Mouse (Mus musculus) midbrain, embryonic 11.5 days (tissue): ENCODE results near the gene Plekha5. TPM values are rescaled to one million over a fixed set of nuclear protein-coding genes. Genes with fewer than 3 reads are reported as not detected.

Experiments used
- ATAC-seq: fragments of 200-750 bp; cut with Nextera tagmentation; 2 replicates; pipeline ENCODE4 v1.8.0; 2017; ENCODE audit warnings: moderate TSS enrichment, moderate library complexity; ENCODE audit not compliant: low FRiP score
- DNase-seq: peaks from one replicate; pipeline ENCODE4 v3.0.0; 2015; ENCODE audit warnings: low spot score; ENCODE audit errors: missing footprints
- H3K27ac ChIP-seq: fragments of 300-500 bp; sonication (generic); 2 replicates; pipeline ENCODE4 v1.5.1; 2014; ENCODE audit warnings: low read depth, low read length
- H3K27me3 ChIP-seq: fragments of 300-500 bp; sonication (generic); 2 replicates; pipeline ENCODE4 v1.6.1; 2014; ENCODE audit warnings: mild to moderate bottlenecking, low read length, moderate library complexity, mixed read lengths; ENCODE audit not compliant: control insufficient read depth, insufficient read depth
- H3K36me3 ChIP-seq: fragments of 300-500 bp; sonication (generic); 2 replicates; pipeline ENCODE4 v1.6.1; 2014; ENCODE audit warnings: mild to moderate bottlenecking, low read length, moderate library complexity, mixed read lengths; ENCODE audit not compliant: control insufficient read depth, insufficient read depth
- H3K4me1 ChIP-seq: fragments of 300-500 bp; sonication (generic); 2 replicates; pipeline ENCODE4 v1.6.1; 2014; ENCODE audit warnings: low read length; ENCODE audit not compliant: control insufficient read depth, insufficient read depth
- H3K4me2 ChIP-seq: fragments of 300-500 bp; sonication (generic); 2 replicates; pipeline ENCODE4 v1.6.1; 2014; ENCODE audit warnings: mild to moderate bottlenecking, moderate library complexity
- H3K4me3 ChIP-seq: fragments of 300-500 bp; sonication (generic); 2 replicates; pipeline ENCODE4 v1.5.1; 2014; ENCODE audit warnings: low read depth, low read length
- H3K9ac ChIP-seq: fragments of 300-500 bp; sonication (generic); 2 replicates; pipeline ENCODE4 v1.6.1; 2014; ENCODE audit warnings: low read length
- H3K9me3 ChIP-seq: fragments of 300-500 bp; sonication (generic); 2 replicates; pipeline ENCODE4 v1.6.1; 2016; ENCODE audit warnings: low read length; ENCODE audit not compliant: control insufficient read depth
- WGBS: fragments of 180-500 bp; shearing (Covaris S2); extraction: QIAGEN DNeasy Blood & Tissue Kit; methylation state at CpG from one replicate; pipeline ENCODE4 v1.1.7; 2014; 5-methylcytosine and 5-hydroxymethylcytosine counted together
- polyA plus RNA-seq: library from polyadenylated mRNA; unstranded; fragments of >200 nt; fragmentation: Nextera tagmentation; extraction: Ambion mirVana; gene quantifications from 2 replicates; pipeline ENCODE4 v1.2.1, GENCODE M21; 2014

Gene Plekha5
- polyA plus RNA-seq, 1 experiment from 2014 or later, result 56.9 TPM

GRCm38 (mm10) chr6:140466841-140467240 lies 43.0 kb downstream of the Plekha5 start:
- ATAC-seq (no peak), DNase-seq (no peak)
- no peaks in the 10 kb centered on the region for H3K27me3 ChIP-seq
- H3K36me3 ChIP-seq, result no peaks in the 10 kb centered on the region
- H3K9me3 ChIP-seq, result no peaks in the 10 kb centered on the region
- no peak overlapping the region for H3K4me3 ChIP-seq
- H3K9ac ChIP-seq, result no peak overlapping the region
- 90% methylated on average over 6 of the region's 6 CpGs for WGBS
- H3K4me1 ChIP-seq, result no peaks in the 10 kb centered on the region
- no peak overlapping the region for H3K4me2 ChIP-seq
- no peak overlapping the region for H3K27ac ChIP-seq

DNA sequence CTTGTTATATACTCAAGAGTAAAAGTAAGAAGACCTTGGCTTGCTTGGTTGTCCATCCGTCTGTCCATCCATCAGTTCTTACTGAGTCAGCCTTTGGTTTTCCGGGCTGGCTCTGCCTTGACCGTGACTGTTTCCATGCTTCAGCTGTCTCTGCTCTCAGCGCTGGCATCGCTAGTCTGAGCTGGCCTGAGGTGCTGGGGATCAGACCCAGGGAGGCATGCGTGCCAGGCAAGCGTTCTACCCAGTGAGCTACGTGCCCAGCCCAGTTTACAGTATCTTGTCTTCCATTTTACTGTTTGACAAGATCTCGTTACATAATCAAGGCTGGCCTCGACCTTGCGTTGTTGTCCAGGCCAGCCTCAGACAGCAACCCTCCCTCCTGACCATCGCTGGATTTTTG lies 44.0 kb downstream of the Plekha5 start:
- Histone ChIP-seq H3K4me1 (no peaks in the 10 kb centered on the region), H3K27ac (no peak overlapping the region), H3K36me3 (no peaks in the 10 kb centered on the region), H3K9ac (no peak overlapping the region), H3K4me2 (no peak overlapping the region), H3K9me3 (no peaks in the 10 kb centered on the region), H3K4me3 (no peak overlapping the region), H3K27me3 (no peaks in the 10 kb centered on the region)
- ATAC-seq, result no peak
- WGBS, result 97% methylated on average over 12 of the region's 12 CpGs
- DNase-seq, result no peak

- H3K9me3 ChIP-seq, result no peaks in the 10 kb centered on the region
- H3K4me1 ChIP-seq, result no peaks in the 10 kb centered on the region
- WGBS, result 83% methylated on average over 6 of the region's 6 CpGs
- no peaks in the 10 kb centered on the region for H3K36me3 ChIP-seq
- no peak overlapping the region for H3K4me3 ChIP-seq
- no peaks in the 10 kb centered on the region for H3K27me3 ChIP-seq
- DNase-seq (no peak), ATAC-seq (no peak)
- no peak overlapping the region for H3K27ac ChIP-seq
- H3K4me2 ChIP-seq, result no peak overlapping the region
- no peak overlapping the region for H3K9ac ChIP-seq
These were observed 45.9 kb downstream of the Plekha5 start for GRCm38 (mm10) chr6:140469791-140470190.

DNA sequence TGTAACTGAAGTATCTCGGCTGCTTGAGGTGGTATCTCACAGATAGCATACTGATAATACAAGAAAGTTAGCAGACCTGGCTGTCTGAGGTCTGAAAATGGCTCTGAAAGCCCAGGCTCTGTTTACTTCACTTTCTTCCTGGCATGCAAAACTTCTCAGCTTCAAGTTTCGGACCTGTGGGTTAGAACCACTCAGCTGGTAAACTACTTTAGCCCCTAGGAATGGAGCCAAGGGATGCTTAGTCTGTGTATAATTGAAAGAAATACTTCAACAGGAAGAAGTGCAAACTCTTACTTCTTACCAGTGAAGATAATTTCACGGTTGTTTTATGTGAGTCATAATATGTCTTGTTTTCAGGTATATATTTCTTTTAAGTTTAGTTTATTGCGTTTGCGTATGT lies 47.9 kb downstream of the Plekha5 start:
- Histone ChIP-seq H3K27ac (no peak overlapping the region), H3K36me3 (no peaks in the 10 kb centered on the region), H3K9me3 (no peaks in the 10 kb centered on the region), H3K4me2 (no peak overlapping the region), H3K27me3 (no peaks in the 10 kb centered on the region), H3K9ac (no peak overlapping the region), H3K4me1 (no peaks in the 10 kb centered on the region), H3K4me3 (no peak overlapping the region)
- ATAC-seq, result no peak
- DNase-seq, result no peak
- 91% methylated on average over 5 of the region's 5 CpGs for WGBS

DNA sequence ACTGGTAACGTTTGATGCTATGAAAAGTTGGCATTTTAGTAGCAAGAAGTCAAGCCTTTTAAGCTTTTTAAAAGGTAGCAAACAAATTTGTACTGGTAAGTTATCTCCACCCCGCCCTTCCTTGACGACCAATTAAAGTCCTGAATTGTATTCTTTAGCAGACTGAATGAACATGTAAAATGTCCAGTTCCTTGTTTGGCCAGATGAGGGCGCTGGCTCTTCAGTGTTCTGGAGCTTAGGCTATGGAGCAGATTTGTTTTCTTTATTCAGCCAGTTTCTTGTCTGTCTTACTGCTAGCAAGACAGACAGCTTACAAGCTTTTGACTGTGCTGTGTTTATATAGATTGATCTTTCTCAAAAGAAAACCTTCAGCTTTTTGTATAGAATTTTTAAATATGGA lies 48.5 kb downstream of the Plekha5 start:
- H3K9me3 ChIP-seq, result no peaks in the 10 kb centered on the region
- peak; percentile 95 for DNase-seq
- no peak overlapping the region for H3K27ac ChIP-seq
- no peaks in the 10 kb centered on the region for H3K27me3 ChIP-seq
- H3K4me3 ChIP-seq, result no peak overlapping the region
- no peak overlapping the region for H3K9ac ChIP-seq
- H3K4me1 ChIP-seq, result 0 out of 2 replicates have a peak, but pooled peaks cover 3% of the 10 kb centered on the region
- 0 out of 2 replicates have a peak, but pooled peaks have one; percentile 14 for ATAC-seq
- no peak overlapping the region for H3K4me2 ChIP-seq
- no peaks in the 10 kb centered on the region for H3K36me3 ChIP-seq
- WGBS, result 63% methylated on average over 4 of the region's 4 CpGs

- Histone ChIP-seq H3K4me1 (0 out of 2 replicates have a peak, but pooled peaks cover 3% of the 10 kb centered on the region), H3K9me3 (no peaks in the 10 kb centered on the region), H3K9ac (no peak overlapping the region), H3K4me2 (no peak overlapping the region), H3K27ac (no peak overlapping the region), H3K36me3 (no peaks in the 10 kb centered on the region), H3K27me3 (no peaks in the 10 kb centered on the region), H3K4me3 (no peak overlapping the region)
- ATAC-seq, result no peak
- DNase-seq, result no peak
- WGBS, result 88% methylated on average over 9 of the region's 9 CpGs
These were observed 51.7 kb downstream of the Plekha5 start for GRCm38 (mm10) chr6:140475393-140476087.

- WGBS, result 89% methylated on average over 2 of the region's 2 CpGs
- ATAC-seq, result 0 out of 2 replicates have a peak, but pooled peaks have one; percentile 2
- Histone ChIP-seq H3K27me3 (no peaks in the 10 kb centered on the region), H3K36me3 (no peaks in the 10 kb centered on the region), H3K9ac (no peak overlapping the region), H3K27ac (peak overlapping the region; percentile 20; the same call in 1 of the 2 replicates), H3K9me3 (no peaks in the 10 kb centered on the region), H3K4me2 (no peak overlapping the region), H3K4me3 (no peak overlapping the region), H3K4me1 (0 out of 2 replicates have a peak, but pooled peaks cover 3% of the 10 kb centered on the region)
- DNase-seq, result no peak
These were observed 53.1 kb downstream of the Plekha5 start for GRCm38 (mm10) chr6:140476981-140477380.

- no peaks in the 10 kb centered on the region for H3K9me3 ChIP-seq
These were observed 54.2 kb downstream of the Plekha5 start for GRCm38 (mm10) chr6:140478031-140478430.

DNA sequence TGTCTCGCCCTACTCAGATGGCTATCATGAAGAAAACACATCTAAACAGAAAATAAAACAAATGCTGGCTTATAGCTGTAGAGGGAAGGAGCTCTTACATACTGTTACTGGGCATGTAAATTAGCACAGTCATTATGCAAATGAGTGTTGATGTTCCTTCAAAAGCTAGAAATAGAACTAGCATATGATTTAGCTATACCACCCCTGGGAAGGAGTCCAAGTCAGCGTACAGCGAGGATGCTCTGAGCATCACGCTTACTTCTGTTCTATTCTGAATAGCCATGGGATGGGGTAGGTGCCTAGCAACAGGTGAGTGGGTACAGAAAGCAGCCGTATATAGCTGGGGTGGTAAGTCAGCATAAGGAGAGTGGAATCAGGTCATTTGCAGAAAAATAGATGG lies 55.1 kb downstream of the Plekha5 start:
- no peaks in the 10 kb centered on the region for H3K9me3 ChIP-seq
- ATAC-seq (no peak), DNase-seq (no peak)
- no peaks in the 10 kb centered on the region for H3K27me3 ChIP-seq
- 95% methylated on average over 5 of the region's 5 CpGs for WGBS
- no peak overlapping the region for H3K27ac ChIP-seq
- H3K4me2 ChIP-seq, result no peak overlapping the region
- H3K9ac ChIP-seq, result no peak overlapping the region
- H3K4me3 ChIP-seq, result no peak overlapping the region
- H3K36me3 ChIP-seq, result no peaks in the 10 kb centered on the region
- H3K4me1 ChIP-seq, result peaks cover 5% of the 10 kb centered on the region; the same call in 1 of the 2 replicates

More at GRCm38 (mm10) chr6:140478031-140478430, 54.2 kb downstream of the Plekha5 start:
- no peak overlapping the region for H3K27ac ChIP-seq
- ATAC-seq (no peak), DNase-seq (no peak)
- no peak overlapping the region for H3K9ac ChIP-seq
- no peaks in the 10 kb centered on the region for H3K27me3 ChIP-seq
- WGBS, result 89% methylated on average over 7 of the region's 7 CpGs
- no peaks in the 10 kb centered on the region for H3K36me3 ChIP-seq
- H3K4me3 ChIP-seq, result no peak overlapping the region
- no peak overlapping the region for H3K4me2 ChIP-seq
- H3K4me1 ChIP-seq, result 0 out of 2 replicates have a peak, but pooled peaks cover 3% of the 10 kb centered on the region
